Mouse (Mus musculus) neural tube, embryonic 14.5 days (tissue): ENCODE measurements around the gene Tcf25. TPM values are rescaled to one million over a fixed set of nuclear protein-coding genes. Genes with fewer than 3 reads are reported as not detected.
A peak's percentile ranks its signal among the peaks of the same experiment; 100 is the strongest.
"Not testable (repeated sequence)": the region's sequence is repeated elsewhere in the genome, so short reads cannot be mapped to it uniquely, and the experiment has no call there.

ENCODE experiments used
- ATAC-seq: fragments of 200-750 bp; cut with Nextera tagmentation; 2 replicates; pipeline ENCODE4 v1.8.0; 2017; ENCODE audit warnings: low read depth, mild to moderate bottlenecking, moderate TSS enrichment, moderate library complexity
- H3K27ac ChIP-seq: fragments of 300-500 bp; sonication (generic); 2 replicates; pipeline ENCODE4 v1.5.1; 2014; ENCODE audit warnings: low read depth, mild to moderate bottlenecking, control low read depth, low read length, moderate library complexity, mixed read lengths
- H3K27me3 ChIP-seq: fragments of 300-500 bp; sonication (generic); 2 replicates; pipeline ENCODE4 v1.6.1; 2014; ENCODE audit warnings: low read length; ENCODE audit not compliant: control insufficient read depth, insufficient read depth
- H3K36me3 ChIP-seq: fragments of 300-500 bp; sonication (generic); 2 replicates; pipeline ENCODE4 v1.6.1; 2014; ENCODE audit warnings: low read length, mixed read lengths; ENCODE audit not compliant: control insufficient read depth, insufficient read depth
- H3K4me1 ChIP-seq: fragments of 300-500 bp; sonication (generic); 2 replicates; pipeline ENCODE4 v1.6.1; 2014; ENCODE audit warnings: low read length; ENCODE audit not compliant: control insufficient read depth, insufficient read depth
- H3K4me2 ChIP-seq: fragments of 300-500 bp; sonication (generic); 2 replicates; pipeline ENCODE4 v1.6.1; 2014; ENCODE audit warnings: mild to moderate bottlenecking, low read depth, low read length, control low read depth
- H3K4me3 ChIP-seq: fragments of 300-500 bp; sonication (generic); 2 replicates; pipeline ENCODE4 v1.5.1; 2014; ENCODE audit warnings: low read depth, low read length, control low read depth, mixed read lengths
- H3K9ac ChIP-seq: fragments of 300-500 bp; sonication (generic); replicated peaks from 2 replicates; pipeline ENCODE4 v1.6.1; 2014; ENCODE audit warnings: low read depth, mild to moderate bottlenecking, control low read depth, low read length, mixed read lengths
- H3K9me3 ChIP-seq: fragments of 300-500 bp; sonication (generic); 2 replicates; pipeline ENCODE4 v1.6.1; 2016; ENCODE audit warnings: low read length; ENCODE audit not compliant: control insufficient read depth
- WGBS: fragments of 180-500 bp; shearing (Covaris S2); extraction: QIAGEN DNeasy Blood & Tissue Kit; methylation state at CpG from one replicate; pipeline ENCODE4 v1.1.7; 2014; 5-methylcytosine and 5-hydroxymethylcytosine counted together
- polyA plus RNA-seq: library from polyadenylated mRNA; unstranded; fragments of >200 nt; fragmentation: Nextera tagmentation; extraction: Ambion mirVana; gene quantifications from 2 replicates; pipeline ENCODE4 v1.2.1, GENCODE M21; 2014

Gene Tcf25
- polyA plus RNA-seq, 1 experiment from 2014 or later = 405 TPM

DNA sequence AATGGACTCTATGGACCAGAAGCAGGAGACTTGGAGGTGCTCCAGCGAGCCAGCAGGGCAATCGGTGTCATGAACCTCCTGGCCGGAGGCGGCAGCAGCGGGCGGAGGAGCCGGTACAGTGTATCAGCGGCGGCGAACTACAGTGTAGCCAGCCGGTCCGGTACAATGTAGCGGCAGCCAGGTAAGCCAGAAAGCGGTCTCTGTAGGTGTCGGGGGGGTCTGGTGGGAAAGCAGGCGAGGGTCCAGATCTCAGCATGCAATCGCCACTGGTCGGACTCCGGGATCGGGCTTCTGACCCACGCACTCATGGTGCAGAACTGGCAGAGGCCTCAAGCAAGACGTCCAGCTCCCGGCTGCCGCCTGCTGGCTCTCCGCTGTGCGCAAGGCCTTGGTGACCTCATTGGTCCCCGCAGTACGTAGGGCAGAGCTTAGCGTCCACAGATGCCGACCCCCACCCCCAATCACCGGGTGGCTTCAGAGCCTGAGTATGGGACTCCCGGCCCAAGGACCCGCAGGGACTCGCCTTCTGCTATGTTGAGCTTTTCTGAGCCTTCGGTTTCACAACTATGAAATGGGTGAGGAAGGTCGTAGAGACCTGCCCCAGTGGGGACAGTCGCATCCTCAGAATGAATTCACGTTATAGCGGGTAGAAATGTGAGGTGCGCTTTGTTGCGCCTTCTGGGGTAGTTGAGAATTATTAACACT is 69.5 kb downstream of the Tcf25 start:
- Histone ChIP-seq H3K9me3 (no peaks in the 10 kb centered on the region), H3K36me3 (no peaks in the 10 kb centered on the region), H3K27me3 (no peaks in the 10 kb centered on the region), H3K27ac (peak overlapping the region; percentile 78), H3K4me2 (peak overlapping the region; percentile 74), H3K9ac (peak overlapping the region; percentile 66), H3K4me1 (peaks cover 9% of the 10 kb centered on the region), H3K4me3 (peak overlapping the region; percentile 64)
- under 1% methylated on average over 41 of the region's 41 CpGs for WGBS
- peak; percentile 96 for ATAC-seq

DNA sequence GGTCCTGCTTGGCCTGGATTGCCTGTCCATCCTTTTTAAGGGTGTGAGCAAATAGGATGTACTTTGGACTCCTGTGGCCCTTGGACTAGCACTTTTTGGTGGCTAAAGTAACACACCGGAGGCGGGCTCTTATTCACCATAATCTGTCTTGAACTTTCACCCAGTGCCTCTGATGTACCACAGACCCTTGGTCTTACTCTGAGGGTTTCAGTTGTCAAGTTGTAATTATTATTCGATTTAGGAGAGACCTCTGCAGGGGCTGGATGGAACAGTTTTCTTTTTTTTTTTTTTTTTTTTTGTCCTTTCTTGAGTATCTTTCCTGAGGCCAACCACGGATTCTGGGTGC is 70.0 kb downstream of the Tcf25 start:
- Histone ChIP-seq H3K4me3 (peak overlapping the region; percentile 64), H3K4me2 (peak overlapping the region; percentile 74), H3K27ac (peak overlapping the region; percentile 78; the same call in 1 of the 2 replicates), H3K9ac (peak overlapping the region; percentile 66), H3K27me3 (no peaks in the 10 kb centered on the region), H3K4me1 (peaks cover 9% of the 10 kb centered on the region), H3K9me3 (no peaks in the 10 kb centered on the region), H3K36me3 (no peaks in the 10 kb centered on the region)
- no peak for ATAC-seq
- 45% methylated on average over 4 of the region's 4 CpGs for WGBS

DNA sequence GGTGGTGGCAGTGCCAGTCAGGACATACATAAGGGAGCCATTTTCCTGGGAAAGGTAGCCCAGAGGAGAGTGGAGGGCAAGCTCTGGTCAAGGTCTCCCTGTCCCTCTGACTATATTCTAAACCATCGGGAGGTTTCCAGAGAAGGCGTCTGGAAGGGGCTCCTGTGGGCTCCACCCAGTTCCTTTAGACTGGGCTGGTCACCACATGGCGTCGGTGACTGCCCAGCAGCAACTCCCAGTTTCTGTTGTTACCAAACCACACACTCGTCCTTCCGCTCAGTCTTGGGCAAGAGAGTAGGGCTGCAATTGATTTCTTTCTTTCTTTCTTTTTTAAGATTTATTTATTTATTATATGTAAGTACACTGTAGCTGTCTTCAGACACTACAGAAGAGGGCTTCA is 70.6 kb downstream of the Tcf25 start:
- Histone ChIP-seq H3K27ac (no peak overlapping the region), H3K4me3 (no peak overlapping the region), H3K9ac (no peak overlapping the region), H3K27me3 (no peaks in the 10 kb centered on the region), H3K9me3 (no peaks in the 10 kb centered on the region), H3K36me3 (0 out of 2 replicates have a peak, but pooled peaks cover 3% of the 10 kb centered on the region), H3K4me2 (peak overlapping the region; percentile 74), H3K4me1 (peaks cover 9% of the 10 kb centered on the region)
- WGBS = 93% methylated on average over 6 of the region's 6 CpGs
- ATAC-seq = no peak

DNA sequence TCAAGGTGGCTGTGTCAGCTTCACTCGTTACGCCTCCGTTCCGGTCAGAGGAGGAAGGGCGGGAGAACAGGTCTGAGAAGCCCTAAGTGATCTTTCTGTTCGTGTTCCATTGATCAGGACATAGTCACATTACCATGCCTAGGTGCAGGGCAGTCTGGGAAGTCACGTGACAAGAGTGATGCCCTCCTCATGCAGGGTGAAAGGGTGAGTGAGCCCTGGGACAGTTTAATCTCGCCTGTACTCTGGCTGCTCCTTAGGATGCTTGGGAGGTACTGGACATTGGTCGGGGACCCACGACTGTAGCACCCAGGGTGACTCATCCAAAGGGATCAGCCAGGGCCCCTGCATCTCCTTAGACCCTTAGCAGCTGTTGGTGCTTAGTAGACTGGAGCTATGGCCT is 72.4 kb downstream of the Tcf25 start:
- Histone ChIP-seq H3K36me3 (0 out of 2 replicates have a peak, but pooled peaks cover 8% of the 10 kb centered on the region), H3K27ac (no peak overlapping the region), H3K4me2 (no peak overlapping the region), H3K9me3 (no peaks in the 10 kb centered on the region), H3K4me3 (no peak overlapping the region), H3K4me1 (peaks cover 9% of the 10 kb centered on the region), H3K27me3 (no peaks in the 10 kb centered on the region), H3K9ac (no peak overlapping the region)
- no peak for ATAC-seq
- 89% methylated on average over 10 of the region's 10 CpGs for WGBS

DNA sequence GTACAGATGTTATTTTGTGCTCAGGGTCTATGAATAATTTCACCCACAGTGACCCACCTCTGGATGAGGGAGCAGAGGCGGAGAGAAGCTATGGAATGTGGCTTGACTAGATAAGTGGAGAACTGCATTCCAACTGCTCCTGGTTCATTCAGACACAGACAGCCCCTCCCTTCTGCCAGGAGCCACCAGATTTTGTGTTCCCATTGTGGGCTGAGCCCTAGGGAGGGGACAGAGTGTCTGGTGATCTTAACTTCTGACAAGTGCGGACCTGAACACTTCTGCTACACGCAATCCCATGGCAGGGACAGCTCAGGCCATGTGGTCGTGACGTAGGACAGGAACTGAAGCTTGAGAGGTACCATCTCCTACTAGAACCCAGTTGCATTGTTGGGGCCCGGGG is 73.2 kb downstream of the Tcf25 start:
- no peak overlapping the region for H3K27ac ChIP-seq
- no peak for ATAC-seq
- H3K27me3 ChIP-seq = no peaks in the 10 kb centered on the region
- H3K9me3 ChIP-seq = no peaks in the 10 kb centered on the region
- H3K9ac ChIP-seq = no peak overlapping the region
- H3K4me3 ChIP-seq = no peak overlapping the region
- H3K4me2 ChIP-seq = no peak overlapping the region
- WGBS = 94% methylated on average over 6 of the region's 6 CpGs
- peaks cover 9% of the 10 kb centered on the region for H3K4me1 ChIP-seq
- H3K36me3 ChIP-seq = 0 out of 2 replicates have a peak, but pooled peaks cover 11% of the 10 kb centered on the region

DNA sequence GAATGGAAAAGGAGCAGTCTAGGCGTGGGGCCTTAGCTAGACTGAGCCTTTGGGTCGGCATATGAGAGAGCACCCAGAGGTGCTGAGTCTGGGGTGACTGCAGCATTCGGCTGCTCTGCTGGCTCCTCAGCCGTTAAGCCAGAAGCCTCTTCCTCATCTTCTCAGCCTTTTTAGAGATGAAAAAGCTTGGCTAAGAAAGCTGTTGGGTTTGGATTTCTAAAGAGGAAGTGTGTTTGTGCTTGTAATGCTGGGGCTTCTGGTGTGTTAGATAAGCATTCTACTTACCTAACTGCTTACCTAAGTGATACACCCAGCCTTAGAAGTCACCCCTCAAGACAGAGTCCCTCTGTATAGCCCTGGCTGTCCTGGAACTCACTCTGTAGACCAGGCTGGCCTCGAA is 77.2 kb downstream of the Tcf25 start:
- Histone ChIP-seq H3K4me2 (no peak overlapping the region), H3K4me1 (no peaks in the 10 kb centered on the region), H3K27ac (no peak overlapping the region), H3K9ac (no peak overlapping the region), H3K9me3 (no peaks in the 10 kb centered on the region), H3K36me3 (peaks cover 44% of the 10 kb centered on the region), H3K4me3 (no peak overlapping the region), H3K27me3 (no peaks in the 10 kb centered on the region)
- 94% methylated on average over 5 of the region's 5 CpGs for WGBS
- ATAC-seq = no peak

DNA sequence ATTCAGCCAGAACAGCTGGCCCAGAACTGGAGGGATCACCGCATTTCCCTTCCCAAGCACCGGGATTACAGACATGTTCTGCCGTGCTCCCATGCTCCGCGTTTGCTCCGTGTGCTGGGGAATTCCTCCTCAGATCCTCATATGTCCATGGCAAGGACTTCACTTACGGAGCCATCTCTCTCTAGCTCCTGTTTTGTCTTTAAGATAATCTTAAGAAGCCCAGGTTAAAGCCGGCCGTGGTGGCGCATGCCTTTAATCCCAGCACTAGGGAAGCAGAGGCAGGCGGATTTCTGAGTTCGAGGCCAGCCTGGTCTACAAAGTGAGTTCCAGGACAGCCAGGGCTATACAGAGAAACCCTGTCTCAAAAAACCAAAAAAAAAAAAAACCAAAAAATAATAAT is 78.2 kb downstream of the Tcf25 start:
- not testable (repeated sequence) for H3K9ac ChIP-seq, H3K4me2 ChIP-seq, H3K4me1 ChIP-seq, H3K9me3 ChIP-seq, ATAC-seq, H3K27ac ChIP-seq, H3K4me3 ChIP-seq, H3K27me3 ChIP-seq
- WGBS = 97% methylated on average over 12 of the region's 12 CpGs
- H3K36me3 ChIP-seq = peaks cover 52% of the 10 kb centered on the region

DNA sequence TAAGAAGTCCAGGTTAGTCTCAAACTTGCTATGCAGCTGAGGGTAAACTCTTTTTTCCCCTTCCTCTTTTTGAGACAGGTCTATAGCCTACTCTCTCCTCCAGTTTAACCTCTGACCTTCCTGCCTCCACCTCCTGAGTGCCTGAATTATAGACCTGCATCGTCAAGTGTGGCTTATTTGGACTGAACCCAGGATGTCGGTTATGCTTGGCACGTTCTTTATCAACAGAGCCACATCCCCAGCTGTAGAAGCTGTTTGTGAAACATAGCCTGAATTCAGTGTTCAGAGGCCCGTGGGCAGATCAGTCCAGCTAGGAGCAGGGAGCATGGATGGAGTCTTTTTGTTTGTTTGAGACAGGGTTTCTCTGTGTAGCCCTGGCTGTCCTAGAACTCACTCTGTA is 78.6 kb downstream of the Tcf25 start:
- Histone ChIP-seq H3K27ac (no peak overlapping the region), H3K4me2 (no peak overlapping the region), H3K4me3 (no peak overlapping the region), H3K9me3 (no peaks in the 10 kb centered on the region), H3K4me1 (no peaks in the 10 kb centered on the region), H3K27me3 (no peaks in the 10 kb centered on the region), H3K9ac (no peak overlapping the region), H3K36me3 (peaks cover 52% of the 10 kb centered on the region)
- no peak for ATAC-seq
- WGBS = 91% methylated on average over 4 of the region's 4 CpGs

DNA sequence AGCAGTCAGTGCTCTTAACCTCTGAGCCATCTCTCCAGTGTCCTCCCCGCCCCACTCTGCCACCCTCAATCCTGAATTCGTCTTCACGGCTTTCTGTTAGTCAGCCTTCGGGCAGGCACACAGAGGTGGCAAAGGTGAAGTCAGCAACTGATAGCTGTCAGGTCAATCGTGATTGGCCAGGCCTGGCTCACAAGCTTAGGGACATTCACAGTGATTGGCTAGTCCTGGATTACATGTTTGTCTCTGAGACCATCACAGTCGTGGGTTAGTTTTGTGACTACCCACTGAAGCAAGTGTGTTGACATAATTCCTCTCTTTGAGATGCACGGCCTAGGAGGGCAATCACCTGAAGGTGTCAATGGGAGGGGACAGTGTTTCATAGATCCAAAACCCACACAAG is 79.7 kb downstream of the Tcf25 start:
- Histone ChIP-seq H3K27ac (no peak overlapping the region), H3K4me2 (no peak overlapping the region), H3K4me1 (no peaks in the 10 kb centered on the region), H3K4me3 (no peak overlapping the region), H3K36me3 (peaks cover 61% of the 10 kb centered on the region), H3K9me3 (no peaks in the 10 kb centered on the region), H3K9ac (no peak overlapping the region), H3K27me3 (no peaks in the 10 kb centered on the region)
- no peak for ATAC-seq
- 85% methylated on average over 7 of the region's 7 CpGs for WGBS
